ENCODE assay signal across 12 mouse cellular contexts in the genomic region with DNA sequence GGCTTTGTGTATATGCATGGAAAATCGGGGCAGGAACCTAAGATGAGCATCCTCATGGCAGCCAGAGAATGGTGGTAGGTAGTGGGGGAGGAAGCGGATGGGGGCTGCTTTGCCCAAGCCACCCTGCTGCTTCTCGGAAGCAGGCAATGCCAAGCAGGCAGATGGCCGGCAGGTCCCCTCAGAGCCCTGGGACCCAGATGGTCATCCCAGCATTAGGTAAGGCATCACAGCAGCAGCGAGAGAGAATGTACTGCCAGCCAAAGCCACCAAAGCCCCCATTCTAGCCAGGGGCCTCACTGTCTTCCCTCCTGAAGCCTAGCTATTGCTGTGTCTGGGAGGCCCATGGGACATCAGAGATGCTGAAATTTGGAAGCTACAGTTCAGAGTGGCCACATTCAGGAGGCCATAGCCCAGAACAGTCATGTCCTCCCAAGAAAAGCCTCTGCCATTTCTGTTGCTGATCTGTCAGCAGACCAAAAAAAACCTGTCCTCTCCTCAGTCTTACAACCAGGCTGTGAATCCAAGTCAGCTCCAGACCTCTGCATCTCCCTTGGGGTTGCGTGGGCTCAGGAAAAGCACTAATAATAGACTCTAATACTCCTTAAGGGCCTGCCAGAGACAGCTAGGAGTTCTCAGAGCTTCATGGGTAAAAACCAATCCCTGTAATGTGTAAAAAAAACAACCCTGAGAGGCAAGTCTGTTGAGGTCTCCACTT.
DNase-seq lines count a peak whose midpoint lies in the region; ATAC-seq lines count a peak whose summit lies in the region.
"Had no signal": no experiment of that assay in that cellular context is flagged by ENCODE, and none has a peak within 500 bp of the region (broad histone marks: within the 10 kb centered on the region; RNA-seq: fewer than 3 reads in every experiment).

No protein-coding gene starts in this region.

- no peak for ATAC-seq in heart, embryonic 12.5 days (ENCODE audit: insufficient number of reproducible peaks, low FRiP score)
- ATAC-seq in embryonic facial prominence, embryonic 15.5 days (ENCODE audit: insufficient number of reproducible peaks, low FRiP score, low TSS enrichment, low read depth) = no peak
- ATAC-seq in limb, embryonic 12.5 days (ENCODE audit: insufficient number of reproducible peaks, insufficient read depth, low FRiP score, low TSS enrichment, low read depth) = no peak
- no peak for ATAC-seq in granulocyte monocyte progenitor cell, adult 5-6 weeks (replicated peaks; ENCODE audit: poor library complexity, severe bottlenecking)
- ATAC-seq: liver, embryonic 12.5 days had no signal

- no peak overlapping the region for H3K9ac ChIP-seq in heart, embryonic 12.5 days
- H3K9ac ChIP-seq in embryonic facial prominence, embryonic 15.5 days = no peak overlapping the region
- H3K9ac ChIP-seq in limb, embryonic 12.5 days (replicated peaks) = no peak overlapping the region
- H3K9ac ChIP-seq: liver, embryonic 12.5 days; neural tube, embryonic 12.5 days had no signal

- peaks cover 6% of the 10 kb centered on the region for H3K9me3 ChIP-seq in heart, embryonic 12.5 days (replicated peaks)
- no peaks in the 10 kb centered on the region for H3K9me3 ChIP-seq in embryonic facial prominence, embryonic 15.5 days (replicated peaks)
- H3K9me3 ChIP-seq in limb, embryonic 12.5 days = no peaks in the 10 kb centered on the region; the same call in 1 of the 2 replicates
- H3K9me3 ChIP-seq: liver, embryonic 12.5 days had no signal

- H3K27me3 ChIP-seq in heart, embryonic 12.5 days (replicated peaks) = no peaks in the 10 kb centered on the region
- H3K27me3 ChIP-seq in embryonic facial prominence, embryonic 15.5 days = no peaks in the 10 kb centered on the region
- H3K27me3 ChIP-seq in limb, embryonic 12.5 days = no peaks in the 10 kb centered on the region
- H3K27me3 ChIP-seq: neural tube, embryonic 12.5 days had no signal

- DNase-seq in heart, adult 9 months (ENCODE audit: low spot score in 2 of 2) = no peak
- peak; percentile 97 for DNase-seq in brain, adult 2 months (ENCODE audit: low read depth, low spot score)
- DNase-seq in c-Kit-positive CD71-positive TER-119-positive erythroid progenitor cells, embryonic 14.5 days (ENCODE audit: low spot score) = no peak
- DNase-seq in urinary bladder, postnatal 14 days (ENCODE audit: low spot score) = no peak
- DNase-seq: adrenal gland, postnatal 14 days; kidney, adult 2 months had no signal

- H3K36me3 ChIP-seq in heart, embryonic 12.5 days = peaks cover 8% of the 10 kb centered on the region; the same call in 1 of the 2 replicates
- H3K36me3 ChIP-seq in embryonic facial prominence, embryonic 15.5 days = no peaks in the 10 kb centered on the region
- H3K36me3 ChIP-seq in limb, embryonic 12.5 days = no peaks in the 10 kb centered on the region
- H3K36me3 ChIP-seq: liver, embryonic 12.5 days; neural tube, embryonic 12.5 days had no signal

- H3K4me3 ChIP-seq in heart, embryonic 12.5 days = no peak overlapping the region
- no peak overlapping the region for H3K4me3 ChIP-seq in embryonic facial prominence, embryonic 15.5 days (replicated peaks)
- no peak overlapping the region for H3K4me3 ChIP-seq in limb, embryonic 12.5 days (replicated peaks)
- H3K4me3 ChIP-seq: liver, embryonic 12.5 days; neural tube, embryonic 12.5 days had no signal

- peak overlapping the region; percentile 20 for H3K27ac ChIP-seq in heart, embryonic 12.5 days (ENCODE audit: poor library complexity, severe bottlenecking)
- peak overlapping the region; percentile 28; the same call in 1 of the 2 replicates for H3K27ac ChIP-seq in embryonic facial prominence, embryonic 15.5 days (replicated peaks)
- H3K27ac ChIP-seq in limb, embryonic 12.5 days = peak overlapping the region; percentile 85
- H3K27ac ChIP-seq: liver, embryonic 12.5 days had no signal

- H3K4me2 ChIP-seq in heart, embryonic 12.5 days = no peak overlapping the region
- no peak overlapping the region for H3K4me2 ChIP-seq in embryonic facial prominence, embryonic 15.5 days (replicated peaks)
- no peak overlapping the region for H3K4me2 ChIP-seq in limb, embryonic 12.5 days
- H3K4me2 ChIP-seq: liver, embryonic 12.5 days; neural tube, embryonic 12.5 days had no signal

- H3K4me1 ChIP-seq in heart, embryonic 12.5 days (replicated peaks) = peaks cover 42% of the 10 kb centered on the region
- peaks cover 30% of the 10 kb centered on the region for H3K4me1 ChIP-seq in embryonic facial prominence, embryonic 15.5 days
- peaks cover 40% of the 10 kb centered on the region for H3K4me1 ChIP-seq in limb, embryonic 12.5 days (replicated peaks)
- H3K4me1 ChIP-seq: liver, embryonic 12.5 days had no signal

- WGBS in heart, embryonic 12.5 days = 82% methylated on average over 6 of the region's 6 CpGs
- 81% methylated on average over 6 of the region's 6 CpGs for WGBS in embryonic facial prominence, embryonic 15.5 days
- WGBS in limb, embryonic 12.5 days = 84% methylated on average over 6 of the region's 6 CpGs

Comparison
In these comparisons a context has a peak if more than half of its experiments do, and no peak if none do; other contexts are left out.
1. H3K27ac ChIP-seq: peak in every context shown above with its lines; median percentile 85 in limb, embryonic 12.5 days; 28 in embryonic facial prominence, embryonic 15.5 days; 20 in heart, embryonic 12.5 days.